Mouse (Mus musculus): ENCODE measurements around the gene Rnf10.

The Rnf10 gene

GRCm38 (mm10) chr5:115235323-115235771, 37.4 kb downstream of the Rnf10 start:
- peak; percentile 78 for DNase-seq (ENCODE audit: low read depth)

- no peak for DNase-seq (ENCODE audit: low read depth)
Observed at GRCm38 (mm10) chr5:115234519-115234918, 38.2 kb downstream of the Rnf10 start.

DNA sequence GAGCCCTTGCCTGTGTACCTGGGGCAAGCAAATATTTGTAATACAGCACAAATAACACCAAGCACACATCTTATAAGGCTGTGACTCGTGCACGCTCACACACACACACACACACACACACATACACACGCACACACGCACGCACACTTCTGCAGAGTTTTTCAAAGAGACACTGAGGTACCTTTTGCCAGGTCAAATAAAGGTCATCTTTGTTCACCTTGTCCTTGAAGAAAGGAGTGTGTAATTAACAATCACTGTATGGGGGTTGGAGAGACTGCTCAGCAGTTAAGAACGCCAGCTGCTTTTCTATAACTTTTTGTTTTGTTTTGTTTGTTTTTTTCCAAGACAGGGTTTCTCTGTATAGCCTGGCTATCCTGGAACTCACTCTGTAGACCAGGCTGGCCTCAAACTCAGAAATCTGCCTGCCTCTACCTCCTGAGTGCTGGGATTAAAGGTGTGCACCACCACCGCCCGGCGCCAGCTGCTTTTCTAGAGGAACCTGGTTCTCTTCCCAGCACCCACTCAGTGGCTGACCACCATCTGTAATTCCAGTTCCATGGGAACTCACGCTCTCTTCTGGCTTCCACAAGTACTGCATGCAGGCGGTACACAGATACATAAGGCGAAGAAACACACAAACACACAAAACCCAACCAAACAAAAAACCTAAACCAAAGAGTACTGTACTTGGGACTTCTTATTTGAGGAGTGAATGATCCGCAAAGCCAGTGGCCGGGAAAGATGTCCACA, 39.5 kb downstream of the Rnf10 start:
- DNase-seq (ENCODE audit: low read depth): no peak

DNA sequence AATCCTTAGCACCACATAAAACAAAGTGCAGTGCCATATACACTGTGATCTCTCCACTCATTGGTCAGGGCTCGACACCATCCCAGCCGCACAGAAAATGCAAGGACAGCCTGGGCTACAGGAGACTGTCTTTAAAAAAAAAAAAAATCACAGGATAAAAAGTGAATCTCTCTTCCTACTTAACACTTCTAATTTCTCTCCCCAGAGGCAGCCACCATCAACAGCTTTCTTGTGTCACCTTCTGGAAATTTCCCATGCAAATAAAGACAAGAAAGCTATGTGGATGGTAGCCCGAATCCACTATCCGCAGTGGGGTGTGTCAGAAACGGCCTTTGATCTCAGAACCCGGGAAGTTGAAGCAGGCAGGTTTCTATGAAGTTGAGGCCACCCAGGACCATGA, 40.2 kb downstream of the Rnf10 start:
- no peak for DNase-seq (ENCODE audit: low read depth)

DNA sequence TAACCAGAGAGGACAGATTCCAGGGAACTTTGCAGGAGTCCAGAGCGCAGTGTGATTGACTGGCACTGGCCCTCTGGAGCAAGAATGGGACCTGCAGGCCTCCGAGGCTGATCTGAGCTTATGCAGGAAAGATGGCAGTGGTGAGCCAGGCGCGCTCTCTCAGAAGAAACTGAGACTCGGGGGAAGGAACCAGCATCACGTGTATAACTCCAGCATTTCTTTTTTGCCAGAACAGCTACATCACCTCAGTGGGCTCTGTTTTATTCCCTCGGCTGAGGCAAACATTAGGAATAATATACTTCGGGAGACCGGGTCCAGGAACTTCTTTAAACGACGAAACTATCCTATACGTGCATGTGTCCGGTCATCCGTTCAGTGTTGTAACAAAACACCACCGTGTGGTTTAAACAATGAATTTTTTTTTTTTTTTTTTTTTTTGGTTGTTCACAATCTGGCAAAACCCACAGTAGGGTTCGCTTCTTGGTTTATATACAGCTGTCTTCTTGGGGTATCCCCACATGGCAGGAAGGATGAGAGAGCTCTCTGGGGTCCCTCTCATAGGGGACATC, 41.1 kb downstream of the Rnf10 start:
- no peak for DNase-seq (ENCODE audit: low read depth)

GRCm38 (mm10) chr5:115230830-115231551, 41.7 kb downstream of the Rnf10 start:
- DNase-seq (ENCODE audit: low read depth): no peak

GRCm38 (mm10) chr5:115222485-115222884, 50.2 kb downstream of the Rnf10 start:
- no peak for DNase-seq (ENCODE audit: low read depth)

DNA sequence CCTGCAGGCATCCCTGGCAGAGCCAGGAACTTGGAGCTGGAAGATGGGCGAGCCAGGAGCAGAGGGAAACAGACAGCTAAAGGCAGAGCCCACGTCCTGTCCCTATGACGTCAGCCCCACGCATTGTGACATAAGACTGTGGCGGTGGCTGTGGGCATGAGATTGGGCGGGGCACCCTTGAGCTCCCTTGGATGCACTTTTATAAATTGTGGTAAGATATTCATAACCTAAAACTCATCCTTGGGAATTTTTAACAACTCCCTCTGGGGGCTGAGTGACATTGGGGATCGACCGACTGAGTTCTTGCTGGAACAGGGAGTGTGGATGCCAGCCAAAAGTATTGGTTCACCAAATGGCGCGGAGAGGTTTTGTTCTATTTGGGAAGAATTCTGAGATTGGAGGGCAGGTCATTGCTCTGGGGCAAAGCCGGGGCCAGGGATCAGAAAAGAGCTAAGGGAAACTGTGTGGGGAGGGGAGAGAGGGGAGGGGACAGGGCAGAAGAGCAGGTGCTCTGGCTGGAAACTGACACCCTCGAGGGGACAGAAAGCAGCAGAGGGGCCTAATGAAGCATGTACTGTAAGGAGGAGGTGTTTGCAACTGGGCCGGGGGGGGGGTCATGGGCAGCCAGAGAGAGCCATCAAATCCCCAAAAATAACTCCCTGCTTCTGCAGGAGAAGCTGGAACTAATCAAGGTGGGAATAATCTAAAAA, 51.6 kb downstream of the Rnf10 start:
- peak; percentile 23 for DNase-seq (ENCODE audit: low read depth)

- no peak for DNase-seq (ENCODE audit: low read depth)
Observed at GRCm38 (mm10) chr5:115217998-115218397, 54.7 kb downstream of the Rnf10 start.

DNA sequence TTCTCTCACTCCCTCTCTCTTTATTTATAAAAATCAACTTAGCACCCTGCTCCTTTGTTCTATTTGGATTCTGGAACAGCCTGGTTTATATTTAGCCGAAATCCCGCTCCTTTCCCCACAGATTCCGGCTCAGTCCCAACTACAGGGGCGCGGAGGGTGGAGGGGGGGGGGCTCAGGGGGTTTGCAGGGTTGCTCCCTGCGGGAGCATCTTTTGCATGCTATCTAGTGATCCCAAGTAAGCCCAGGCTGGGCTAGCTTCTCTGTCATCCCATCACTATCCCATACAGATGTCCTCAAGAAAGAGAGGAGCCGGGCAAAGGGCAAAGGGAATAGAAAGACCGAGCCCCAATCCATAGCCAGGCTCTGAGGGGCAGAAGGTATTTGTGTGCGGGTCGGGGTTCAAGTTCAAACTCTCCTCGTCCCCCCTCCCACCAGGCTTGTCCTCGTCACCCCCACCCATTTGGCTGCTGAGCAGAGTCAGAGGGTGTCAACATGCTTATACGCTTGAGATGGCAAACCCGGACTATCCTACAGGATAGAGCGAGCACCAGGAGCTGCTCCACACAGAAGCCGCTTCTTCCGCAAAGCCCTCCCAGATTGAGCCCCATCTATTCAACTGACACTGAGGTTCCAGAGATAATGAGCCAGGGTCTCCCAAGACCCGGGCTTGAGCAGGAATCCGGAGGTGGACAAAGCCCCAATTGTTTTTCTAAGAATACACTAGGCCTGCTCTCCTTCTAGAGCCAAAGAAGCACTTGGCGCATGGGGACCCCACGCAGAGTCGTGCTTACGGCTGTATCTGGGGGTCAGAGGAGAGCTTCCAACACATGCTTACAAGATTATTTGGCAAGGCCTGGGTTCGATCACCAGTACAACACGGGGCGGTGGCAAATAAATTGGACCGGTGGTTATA, 57.2 kb downstream of the Rnf10 start:
- DNase-seq (ENCODE audit: low read depth): no peak

DNA sequence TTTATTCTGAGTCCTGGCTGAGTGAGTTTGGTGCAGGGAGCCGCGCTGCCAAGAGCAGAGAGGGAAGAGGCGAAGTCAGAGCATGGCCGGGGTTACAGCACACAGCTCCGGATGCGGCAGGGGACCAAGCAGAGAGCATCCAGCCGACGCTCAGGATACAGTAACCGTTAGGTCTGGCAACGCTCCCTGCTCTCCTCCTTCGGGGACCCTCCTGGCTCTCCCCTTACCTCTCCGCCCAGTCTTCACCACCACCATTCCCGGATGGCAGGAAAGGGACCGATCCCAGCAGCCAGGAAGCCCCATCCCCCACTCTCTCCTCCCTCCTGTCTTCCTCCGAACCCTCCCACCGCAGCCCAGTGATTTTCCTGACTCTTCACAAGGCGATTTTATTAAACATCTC, 57.8 kb downstream of the Rnf10 start:
- DNase-seq (ENCODE audit: low read depth): no peak

DNA sequence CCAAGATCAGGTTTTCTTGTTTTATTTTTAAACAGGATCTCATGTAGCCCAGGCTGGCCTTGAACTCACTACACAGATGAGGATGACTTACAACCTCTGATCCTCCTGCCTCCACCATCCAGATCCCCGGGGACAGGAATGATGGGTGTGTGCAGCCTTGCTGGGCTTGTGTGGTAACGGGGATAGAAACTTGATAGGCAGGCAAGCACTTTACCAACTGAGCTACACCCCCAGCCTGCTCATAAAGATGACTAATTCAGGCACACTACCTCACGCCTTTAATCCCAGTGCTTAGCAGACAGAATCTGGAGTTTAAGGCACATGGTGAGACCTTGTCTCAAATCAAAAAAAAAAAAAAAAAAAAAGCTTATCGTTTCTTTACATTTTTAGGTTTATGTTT, 59.8 kb downstream of the Rnf10 start:
- peak; percentile 54 for DNase-seq (ENCODE audit: low read depth)

DNA sequence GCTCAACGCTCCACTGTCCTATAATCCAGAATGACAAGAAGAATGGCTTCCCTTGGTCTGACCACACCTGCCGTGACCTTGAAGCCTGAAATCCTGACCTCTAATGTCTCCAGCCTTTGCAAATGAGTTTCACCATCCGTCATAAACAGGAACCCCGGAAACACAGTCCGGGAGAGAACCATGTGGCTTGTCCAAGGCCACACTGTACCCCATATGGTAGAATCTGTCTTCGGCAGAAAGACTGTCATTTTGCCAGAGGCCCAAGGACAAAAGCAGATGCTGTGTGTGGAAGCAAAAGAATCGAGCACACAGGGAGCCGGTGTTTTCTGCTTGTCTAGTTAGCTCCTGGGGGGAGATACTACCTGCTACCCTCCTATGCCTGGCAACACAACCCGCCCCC, 60.2 kb downstream of the Rnf10 start:
- no peak for DNase-seq (ENCODE audit: low read depth)

- DNase-seq (ENCODE audit: low read depth): peak; percentile 52
Observed at GRCm38 (mm10) chr5:115210380-115210779, 62.3 kb downstream of the Rnf10 start.

GRCm38 (mm10) chr5:115208601-115209000, 64.1 kb downstream of the Rnf10 start:
- no peak for DNase-seq (ENCODE audit: low read depth)

- no peak for DNase-seq (ENCODE audit: low read depth)
Observed at GRCm38 (mm10) chr5:115207892-115208291, 64.8 kb downstream of the Rnf10 start.

DNA sequence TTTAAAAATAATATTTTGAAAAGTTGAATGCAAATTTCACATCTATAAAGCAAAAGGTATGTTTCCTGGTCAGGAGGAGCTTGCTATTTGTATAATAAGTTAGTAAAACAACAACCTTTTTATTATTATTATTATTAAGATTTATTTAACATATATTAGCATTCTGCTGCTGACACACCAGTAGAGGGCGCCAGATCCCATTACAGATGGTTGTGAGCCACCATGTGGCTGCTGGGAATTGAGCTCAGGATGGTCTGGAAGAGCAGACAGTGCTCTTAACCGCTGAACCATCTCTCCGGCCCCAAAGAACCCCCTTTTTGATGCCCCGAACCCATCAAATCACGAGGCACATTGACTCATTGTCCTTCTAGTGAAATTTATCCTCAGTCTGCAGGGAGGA, 65.5 kb downstream of the Rnf10 start:
- no peak for DNase-seq (ENCODE audit: low read depth)

DNA sequence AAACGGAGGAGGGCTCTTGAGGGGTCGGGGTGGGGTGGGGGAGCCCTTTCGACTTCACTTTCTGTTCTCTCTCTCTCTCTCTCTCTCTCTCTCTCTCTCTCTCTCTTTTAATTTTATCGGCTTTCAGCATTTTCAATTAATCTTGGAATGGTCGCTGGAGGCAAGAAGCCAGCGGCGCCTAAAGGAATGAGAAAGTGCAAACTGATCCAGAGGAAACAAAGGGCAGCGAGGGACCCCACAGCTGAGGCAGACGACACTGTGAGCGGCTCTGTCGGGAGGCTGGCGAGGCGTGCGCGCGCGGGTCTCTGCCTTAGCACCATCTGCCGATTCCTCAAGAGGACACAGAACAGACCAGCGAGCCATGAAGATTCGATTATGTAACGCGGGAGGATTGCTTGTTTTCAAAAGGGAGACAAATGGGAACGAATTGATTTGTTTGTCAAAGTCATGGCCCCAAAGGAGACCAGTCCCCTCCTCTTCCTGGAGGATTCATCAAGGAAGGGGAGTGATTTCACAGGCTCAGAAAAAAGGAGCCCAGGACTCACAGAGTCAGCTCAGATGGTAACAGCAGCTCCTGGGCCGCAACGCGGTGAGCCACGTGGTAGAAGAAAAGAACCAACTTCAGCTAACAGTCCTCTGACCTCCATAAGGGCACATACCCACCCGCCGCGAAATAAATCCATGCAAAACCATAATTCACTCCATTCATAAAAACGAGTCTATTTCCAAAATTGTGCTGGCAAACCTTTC, 68.0 kb downstream of the Rnf10 start:
- no peak for DNase-seq (ENCODE audit: low read depth)

DNA sequence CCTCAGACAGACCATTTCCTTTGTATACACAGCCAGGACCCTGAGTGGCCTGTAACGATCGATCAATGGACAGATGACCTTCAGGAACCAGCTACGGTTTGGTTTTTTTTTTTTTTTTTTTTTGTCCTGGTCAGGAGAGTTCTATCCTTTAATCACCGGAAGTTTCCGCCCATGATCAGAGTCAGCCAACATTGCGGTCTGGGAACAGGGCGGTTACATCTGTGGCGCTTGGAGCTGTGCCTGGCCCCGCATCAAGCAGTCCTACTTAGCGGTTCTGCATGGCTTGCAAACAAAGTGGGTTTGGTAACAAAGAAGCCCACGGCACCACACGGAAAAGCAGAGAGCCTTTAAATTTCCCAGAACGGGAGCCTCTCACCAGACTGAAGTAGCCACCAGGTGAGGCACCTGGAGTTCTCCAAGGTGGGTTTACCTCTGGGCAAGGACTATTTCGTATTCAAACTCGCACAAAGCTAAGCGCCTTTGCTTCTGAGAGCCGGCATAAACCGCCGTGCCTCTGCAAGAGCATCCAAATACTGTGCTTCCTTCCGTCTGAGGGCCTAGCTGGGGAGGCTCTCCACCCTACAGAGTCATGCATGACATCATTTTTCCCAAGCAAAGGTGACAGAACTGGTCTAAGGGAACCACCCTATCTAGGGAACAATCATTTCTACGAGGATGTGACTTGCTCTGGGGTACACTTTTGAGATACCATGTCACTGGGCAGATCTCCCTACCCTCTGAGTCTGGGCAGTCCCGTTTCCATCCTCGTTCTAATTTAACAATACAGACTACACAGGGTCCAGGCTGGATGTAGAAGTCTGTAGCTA, 68.8 kb downstream of the Rnf10 start:
- no peak for DNase-seq (ENCODE audit: low read depth)
